Mouse (Mus musculus): ENCODE measurements at regions not wholly inside any gene's neighbourhood (a gene's known extent, or its start where the extent isn't known, plus 50 kb on each side); places are given as distances from the start of the nearest gene placed in this dataset.
A peak's percentile ranks its signal among the peaks of the same experiment; 100 is the strongest.

- Histone ChIP-seq H3K9me3 (ENCODE audit: control insufficient read depth, insufficient read depth, low read depth, low read length) (no peaks in the 10 kb centered on the region), H3K4me3 (ENCODE audit: insufficient read depth in 1 of 2, low read depth in 1 of 2, low read length in 2 of 2, poor library complexity in 1 of 2, severe bottlenecking in 1 of 2) (no peak overlapping the region), H3K27ac (ENCODE audit: insufficient read depth, low read depth, low read length, poor library complexity, severe bottlenecking) (no peak overlapping the region), H3K4me1 (ENCODE audit: control insufficient read depth in 2 of 2, insufficient read depth in 2 of 2, low read length in 2 of 2, poor library complexity in 1 of 2) (no peaks in the 10 kb centered on the region), H3K9ac (ENCODE audit: insufficient read depth, low read depth, low read length, poor library complexity, severe bottlenecking) (no peak overlapping the region), H3K36me3 (ENCODE audit: control insufficient read depth, insufficient read depth, low read length, poor library complexity, severe bottlenecking) (no peaks in the 10 kb centered on the region)
- TF ChIP-seq HCFC1 (IDR thresholded peaks at IDR 0.05; ENCODE audit: borderline replicate concordance, insufficient read depth, low read length) (no peak), CHD2 (IDR thresholded peaks at IDR 0.05; ENCODE audit: low read depth, low read length) (no peak), ZNF384 (IDR thresholded peaks at IDR 0.05; ENCODE audit: low read depth, low read length) (no peak), ZC3H11A (IDR thresholded peaks at IDR 0.05; ENCODE audit: borderline replicate concordance, low read depth, low read length) (no peak), MAFK (IDR thresholded peaks at IDR 0.05; ENCODE audit: insufficient read depth, low read depth, low read length) (no peak)
- no peak for DNase-seq (ENCODE audit: low read depth, low spot score)
- in situ Hi-C loops (cut with MboI; ENCODE audit: low sequenced_read_pairs in 2 of 2, unreplicated experiment in 2 of 2): no loop called here
Measured at GRCm38 (mm10) chrX:164878336-164878735, 101.8 kb downstream of the Mospd2 start.

GRCm38 (mm10) chrX:164840393-164840792 is 139.8 kb downstream of the Mospd2 start:
- TF ChIP-seq CHD2 (IDR thresholded peaks at IDR 0.05; ENCODE audit: low read depth, low read length) (no peak), ZNF384 (IDR thresholded peaks at IDR 0.05; ENCODE audit: low read depth, low read length) (no peak), MAFK (IDR thresholded peaks at IDR 0.05; ENCODE audit: insufficient read depth, low read depth, low read length) (no peak), ZC3H11A (IDR thresholded peaks at IDR 0.05; ENCODE audit: borderline replicate concordance, low read depth, low read length) (no peak), HCFC1 (IDR thresholded peaks at IDR 0.05; ENCODE audit: borderline replicate concordance, insufficient read depth, low read length) (no peak)
- Histone ChIP-seq H3K4me3 (ENCODE audit: insufficient read depth in 1 of 2, low read depth in 1 of 2, low read length in 2 of 2, poor library complexity in 1 of 2, severe bottlenecking in 1 of 2) (no peak overlapping the region), H3K27ac (ENCODE audit: insufficient read depth, low read depth, low read length, poor library complexity, severe bottlenecking) (no peak overlapping the region), H3K9ac (ENCODE audit: insufficient read depth, low read depth, low read length, poor library complexity, severe bottlenecking) (no peak overlapping the region), H3K9me3 (ENCODE audit: control insufficient read depth, insufficient read depth, low read depth, low read length) (no peaks in the 10 kb centered on the region), H3K36me3 (ENCODE audit: control insufficient read depth, insufficient read depth, low read length, poor library complexity, severe bottlenecking) (no peaks in the 10 kb centered on the region), H3K4me1 (ENCODE audit: control insufficient read depth in 2 of 2, insufficient read depth in 2 of 2, low read length in 2 of 2, poor library complexity in 1 of 2) (no peaks in the 10 kb centered on the region)
- no peak for DNase-seq (ENCODE audit: low read depth, low spot score)
- in situ Hi-C loops (cut with MboI; ENCODE audit: low sequenced_read_pairs in 2 of 2, unreplicated experiment in 2 of 2): no loop called here

- Histone ChIP-seq H3K27ac (ENCODE audit: insufficient read depth, low read depth, low read length, poor library complexity, severe bottlenecking) (no peak overlapping the region), H3K9ac (ENCODE audit: insufficient read depth, low read depth, low read length, poor library complexity, severe bottlenecking) (no peak overlapping the region), H3K4me1 (ENCODE audit: control insufficient read depth in 2 of 2, insufficient read depth in 2 of 2, low read length in 2 of 2, poor library complexity in 1 of 2) (no peaks in the 10 kb centered on the region), H3K4me3 (ENCODE audit: insufficient read depth in 1 of 2, low read depth in 1 of 2, low read length in 2 of 2, poor library complexity in 1 of 2, severe bottlenecking in 1 of 2) (no peak overlapping the region), H3K9me3 (ENCODE audit: control insufficient read depth, insufficient read depth, low read depth, low read length) (no peaks in the 10 kb centered on the region), H3K36me3 (ENCODE audit: control insufficient read depth, insufficient read depth, low read length, poor library complexity, severe bottlenecking) (no peaks in the 10 kb centered on the region)
- in situ Hi-C loops (cut with MboI; ENCODE audit: low sequenced_read_pairs in 2 of 2, unreplicated experiment in 2 of 2): no loop called here
- TF ChIP-seq HCFC1 (IDR thresholded peaks at IDR 0.05; ENCODE audit: borderline replicate concordance, insufficient read depth, low read length): no peak
- no peak for TF ChIP-seq ZNF384 (IDR thresholded peaks at IDR 0.05; ENCODE audit: low read depth, low read length)
- DNase-seq (ENCODE audit: low read depth, low spot score): no peak
Measured at GRCm38 (mm10) chrX:164820906-164821305, 159.3 kb downstream of the Mospd2 start.

- DNase-seq (ENCODE audit: low read depth, low spot score): peak; percentile 1
- TF ChIP-seq ZNF384 (IDR thresholded peaks at IDR 0.05; ENCODE audit: low read depth, low read length): no peak
- peak; percentile 15; the same call in 1 of the 2 replicates for TF ChIP-seq ZC3H11A (IDR thresholded peaks at IDR 0.05; ENCODE audit: borderline replicate concordance, low read depth, low read length)
- in situ Hi-C loops (cut with MboI; ENCODE audit: low sequenced_read_pairs in 2 of 2, unreplicated experiment in 2 of 2): no loop called here
Measured at GRCm38 (mm10) chrX:164787293-164787692, 192.9 kb downstream of the Mospd2 start.

GRCm38 (mm10) chrX:164764919-164765318 is 215.3 kb downstream of the Mospd2 start:
- DNase-seq (ENCODE audit: low read depth, low spot score): no peak
- H3K4me3 ChIP-seq (ENCODE audit: insufficient read depth in 1 of 2, low read depth in 1 of 2, low read length in 2 of 2, poor library complexity in 1 of 2, severe bottlenecking in 1 of 2): no peak overlapping the region
- no peak overlapping the region for H3K27ac ChIP-seq (ENCODE audit: insufficient read depth, low read depth, low read length, poor library complexity, severe bottlenecking)
- no peak for TF ChIP-seq ZNF384 (IDR thresholded peaks at IDR 0.05; ENCODE audit: low read depth, low read length)
- no peak for TF ChIP-seq HCFC1 (IDR thresholded peaks at IDR 0.05; ENCODE audit: borderline replicate concordance, insufficient read depth, low read length)
- no peak for TF ChIP-seq CHD2 (IDR thresholded peaks at IDR 0.05; ENCODE audit: low read depth, low read length)
- no peak for TF ChIP-seq MAFK (IDR thresholded peaks at IDR 0.05; ENCODE audit: insufficient read depth, low read depth, low read length)
- no peak for TF ChIP-seq ZC3H11A (IDR thresholded peaks at IDR 0.05; ENCODE audit: borderline replicate concordance, low read depth, low read length)
- in situ Hi-C loops (cut with MboI; ENCODE audit: low sequenced_read_pairs in 2 of 2, unreplicated experiment in 2 of 2): no loop called here
- H3K9me3 ChIP-seq (ENCODE audit: control insufficient read depth, insufficient read depth, low read depth, low read length): no peaks in the 10 kb centered on the region
- H3K36me3 ChIP-seq (ENCODE audit: control insufficient read depth, insufficient read depth, low read length, poor library complexity, severe bottlenecking): no peaks in the 10 kb centered on the region
- no peak overlapping the region for H3K9ac ChIP-seq (ENCODE audit: insufficient read depth, low read depth, low read length, poor library complexity, severe bottlenecking)
- no peaks in the 10 kb centered on the region for H3K4me1 ChIP-seq (ENCODE audit: control insufficient read depth in 2 of 2, insufficient read depth in 2 of 2, low read length in 2 of 2, poor library complexity in 1 of 2)

More at GRCm38 (mm10) chrX:164787293-164787692, 192.9 kb downstream of the Mospd2 start:
- Histone ChIP-seq H3K4me3 (ENCODE audit: insufficient read depth in 1 of 2, low read depth in 1 of 2, low read length in 2 of 2, poor library complexity in 1 of 2, severe bottlenecking in 1 of 2) (no peak overlapping the region), H3K9ac (ENCODE audit: insufficient read depth, low read depth, low read length, poor library complexity, severe bottlenecking) (no peak overlapping the region), H3K9me3 (ENCODE audit: control insufficient read depth, insufficient read depth, low read depth, low read length) (no peaks in the 10 kb centered on the region), H3K36me3 (ENCODE audit: control insufficient read depth, insufficient read depth, low read length, poor library complexity, severe bottlenecking) (no peaks in the 10 kb centered on the region), H3K4me1 (ENCODE audit: control insufficient read depth in 2 of 2, insufficient read depth in 2 of 2, low read length in 2 of 2, poor library complexity in 1 of 2) (no peaks in the 10 kb centered on the region), H3K27ac (ENCODE audit: insufficient read depth, low read depth, low read length, poor library complexity, severe bottlenecking) (no peak overlapping the region)

Measured in ES-E14 (cell line).